Mouse (Mus musculus) T-helper 1 cell (primary cell): ENCODE results near the gene Scube2.

ENCODE experiments used
- in situ Hi-C: fragments of 300-600 bp; cut with MboI, MseI; formaldehyde crosslinking; loops from one replicate; pipeline ENCODE4 v1.15.1; 2025; ENCODE audit warnings: high pct_unique_total_duplicates

Scube2 gene

GRCm38 (mm10) chr7:109799168-109799567 is 66.3 kb downstream of the Scube2 start:
- in situ Hi-C loops = no loop called here

GRCm38 (mm10) chr7:109795564-109795963 is 69.9 kb downstream of the Scube2 start:
- in situ Hi-C loops = no loop called here

GRCm38 (mm10) chr7:109794556-109794955 is 70.9 kb downstream of the Scube2 start:
- in situ Hi-C loops = no loop called here

GRCm38 (mm10) chr7:109792759-109793158 is 72.7 kb downstream of the Scube2 start:
- in situ Hi-C loops = no loop called here

- in situ Hi-C loops = no loop called here
Measured at GRCm38 (mm10) chr7:109790818-109791217, 74.7 kb downstream of the Scube2 start.

GRCm38 (mm10) chr7:109787860-109788259 is 77.6 kb downstream of the Scube2 start:
- in situ Hi-C loops = no loop called here

GRCm38 (mm10) chr7:109783281-109783680 is 82.2 kb downstream of the Scube2 start:
- in situ Hi-C loops = no loop called here

GRCm38 (mm10) chr7:109781470-109782203 is 83.8 kb downstream of the Scube2 start, which contains the start of gene Nrip3:
Gene Nrip3, minus strand, starts transcription at chr7:109782025.
- in situ Hi-C loops = no loop called here

GRCm38 (mm10) chr7:109781087-109781469 is 84.4 kb downstream of the Scube2 start:
- in situ Hi-C loops = no loop called here

GRCm38 (mm10) chr7:109772251-109772650 is 93.2 kb downstream of the Scube2 start:
- in situ Hi-C loops = no loop called here

- in situ Hi-C loops = no loop called here
Measured at GRCm38 (mm10) chr7:109768699-109769383, 96.6 kb downstream of the Scube2 start.

- in situ Hi-C loops = no loop called here
Measured at GRCm38 (mm10) chr7:109767575-109768350, 97.7 kb downstream of the Scube2 start.

GRCm38 (mm10) chr7:109764009-109764408 is 101.5 kb downstream of the Scube2 start:
- in situ Hi-C loops = no loop called here

GRCm38 (mm10) chr7:109756291-109756690 is 109.2 kb downstream of the Scube2 start:
- in situ Hi-C loops = no loop called here

- in situ Hi-C loops = no loop called here
Measured at GRCm38 (mm10) chr7:109754034-109754433, 111.4 kb downstream of the Scube2 start.

GRCm38 (mm10) chr7:109752008-109752925 is 113.2 kb downstream of the Scube2 start, which contains the start of gene Tmem9b:
Gene Tmem9b, minus strand, starts transcription at chr7:109752875.
- in situ Hi-C loops = no loop called here

GRCm38 (mm10) chr7:109751427-109752007 is 114.0 kb downstream of the Scube2 start:
- in situ Hi-C loops = no loop called here
